Mouse (Mus musculus): ENCODE results near the gene Coro1c.

Gene Coro1c

DNA sequence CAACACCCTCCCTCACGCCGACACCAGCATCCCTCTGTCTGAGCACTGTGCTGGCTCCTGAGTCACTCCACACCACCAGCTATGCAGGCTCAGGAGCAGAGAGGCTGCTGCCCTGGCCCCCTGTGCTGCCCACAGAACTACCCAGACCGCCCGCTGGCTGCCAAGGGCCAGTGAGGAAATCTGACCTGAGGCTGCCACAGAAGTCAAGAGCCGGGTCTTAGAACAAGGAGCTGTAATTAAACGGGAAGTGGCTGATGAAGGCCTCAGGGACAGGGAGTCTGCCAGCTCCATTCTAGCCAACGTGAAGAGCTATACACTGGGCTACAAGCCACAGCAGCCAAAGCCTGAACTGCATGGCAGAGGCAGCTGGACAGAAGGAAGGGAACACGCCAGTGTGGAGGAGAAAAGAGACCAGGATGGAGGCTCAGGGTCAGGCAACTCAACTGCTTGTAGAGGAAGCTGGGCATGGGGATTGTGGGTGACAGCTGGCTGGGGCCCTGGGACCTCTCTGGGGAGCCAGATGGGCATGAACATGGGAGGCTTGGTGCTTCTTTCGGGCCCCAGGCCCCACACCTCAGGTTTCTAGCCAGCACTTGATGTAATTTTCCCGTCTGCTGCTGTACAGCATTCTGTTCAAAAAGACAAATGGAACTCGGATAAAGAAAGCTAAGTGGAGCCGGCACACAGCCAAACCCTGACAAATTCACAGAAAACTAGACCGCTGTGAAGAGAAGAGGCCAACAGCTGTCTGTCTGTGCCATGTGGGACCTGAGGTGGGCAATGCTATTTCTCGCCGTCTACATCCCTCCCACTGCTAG is 25.8 kb downstream of the Coro1c start:
- H3K27me3 ChIP-seq (ENCODE audit: control insufficient read depth, insufficient read depth, low read length, poor library complexity, severe bottlenecking), result no peaks in the 10 kb centered on the region
- no peak for DNase-seq (ENCODE audit: low read depth, low spot score)
- peaks cover 4% of the 10 kb centered on the region; the same call in 1 of the 2 replicates for H3K36me3 ChIP-seq (ENCODE audit: control insufficient read depth, insufficient read depth, low read length, poor library complexity, severe bottlenecking)

GRCm38 (mm10) chr5:113881136-113881535 is 27.4 kb downstream of the Coro1c start:
- Histone ChIP-seq H3K36me3 (ENCODE audit: control insufficient read depth, insufficient read depth, low read length, poor library complexity, severe bottlenecking) (peaks cover 4% of the 10 kb centered on the region; the same call in 1 of the 2 replicates), H3K27me3 (ENCODE audit: control insufficient read depth, insufficient read depth, low read length, poor library complexity, severe bottlenecking) (no peaks in the 10 kb centered on the region)
- DNase-seq (ENCODE audit: low read depth, low spot score), result no peak

- no peak for DNase-seq (ENCODE audit: low read depth, low spot score)
- H3K27me3 ChIP-seq (ENCODE audit: control insufficient read depth, insufficient read depth, low read length, poor library complexity, severe bottlenecking), result no peaks in the 10 kb centered on the region
- H3K36me3 ChIP-seq (ENCODE audit: control insufficient read depth, insufficient read depth, low read length, poor library complexity, severe bottlenecking), result peaks cover 4% of the 10 kb centered on the region; the same call in 1 of the 2 replicates
These were observed 29.5 kb downstream of the Coro1c start for GRCm38 (mm10) chr5:113878943-113879617.

DNA sequence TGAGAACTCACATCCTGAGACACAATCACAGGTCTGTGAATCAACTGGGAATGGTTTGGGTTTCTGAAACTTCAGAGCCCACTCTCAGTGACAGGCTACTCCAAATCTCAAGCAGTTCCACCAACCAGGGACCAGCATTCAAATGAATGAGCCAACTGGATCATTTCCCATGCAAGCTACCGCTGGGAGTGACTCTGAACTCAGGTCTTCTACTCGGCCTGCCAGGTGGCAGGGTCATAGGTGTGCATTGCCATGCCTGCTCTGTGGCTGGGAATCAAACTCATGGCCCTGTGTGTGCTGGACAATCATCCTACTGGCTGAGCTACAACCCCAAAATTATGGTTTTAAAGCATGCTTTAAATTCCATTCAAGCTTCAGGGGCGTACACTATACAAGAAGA is 31.0 kb downstream of the Coro1c start:
- no peaks in the 10 kb centered on the region for H3K27me3 ChIP-seq (ENCODE audit: control insufficient read depth, insufficient read depth, low read length, poor library complexity, severe bottlenecking)
- peaks cover 4% of the 10 kb centered on the region; the same call in 1 of the 2 replicates for H3K36me3 ChIP-seq (ENCODE audit: control insufficient read depth, insufficient read depth, low read length, poor library complexity, severe bottlenecking)
- DNase-seq (ENCODE audit: low read depth, low spot score), result no peak

- H3K27me3 ChIP-seq (ENCODE audit: control insufficient read depth, insufficient read depth, low read length, poor library complexity, severe bottlenecking), result no peaks in the 10 kb centered on the region
- no peak for DNase-seq (ENCODE audit: low read depth, low spot score)
- H3K36me3 ChIP-seq (ENCODE audit: control insufficient read depth, insufficient read depth, low read length, poor library complexity, severe bottlenecking), result peaks cover 4% of the 10 kb centered on the region; the same call in 1 of the 2 replicates
These were observed 32.4 kb downstream of the Coro1c start for GRCm38 (mm10) chr5:113876176-113876575.

- peaks cover 4% of the 10 kb centered on the region; the same call in 1 of the 2 replicates for H3K36me3 ChIP-seq (ENCODE audit: control insufficient read depth, insufficient read depth, low read length, poor library complexity, severe bottlenecking)
These were observed 32.9 kb downstream of the Coro1c start for GRCm38 (mm10) chr5:113875625-113876024.

GRCm38 (mm10) chr5:113874063-113875024 is 34.2 kb downstream of the Coro1c start:
- H3K36me3 ChIP-seq (ENCODE audit: control insufficient read depth, insufficient read depth, low read length, poor library complexity, severe bottlenecking), result no peaks in the 10 kb centered on the region
- no peaks in the 10 kb centered on the region for H3K27me3 ChIP-seq (ENCODE audit: control insufficient read depth, insufficient read depth, low read length, poor library complexity, severe bottlenecking)
- no peak for DNase-seq (ENCODE audit: low read depth, low spot score)

More at GRCm38 (mm10) chr5:113875625-113876024, 32.9 kb downstream of the Coro1c start:
- H3K27me3 ChIP-seq (ENCODE audit: control insufficient read depth, insufficient read depth, low read length, poor library complexity, severe bottlenecking), result no peaks in the 10 kb centered on the region
- no peak for DNase-seq (ENCODE audit: low read depth, low spot score)

GRCm38 (mm10) chr5:113872936-113873912 is 35.3 kb downstream of the Coro1c start:
- DNase-seq (ENCODE audit: low read depth, low spot score), result peak; percentile 22
- no peaks in the 10 kb centered on the region for H3K27me3 ChIP-seq (ENCODE audit: control insufficient read depth, insufficient read depth, low read length, poor library complexity, severe bottlenecking)
- H3K36me3 ChIP-seq (ENCODE audit: control insufficient read depth, insufficient read depth, low read length, poor library complexity, severe bottlenecking), result no peaks in the 10 kb centered on the region

- Histone ChIP-seq H3K36me3 (ENCODE audit: control insufficient read depth, insufficient read depth, low read length, poor library complexity, severe bottlenecking) (no peaks in the 10 kb centered on the region), H3K27me3 (ENCODE audit: control insufficient read depth, insufficient read depth, low read length, poor library complexity, severe bottlenecking) (no peaks in the 10 kb centered on the region)
- peak; percentile 33 for DNase-seq (ENCODE audit: low read depth, low spot score)
These were observed 36.5 kb downstream of the Coro1c start for GRCm38 (mm10) chr5:113871903-113872548.

DNA sequence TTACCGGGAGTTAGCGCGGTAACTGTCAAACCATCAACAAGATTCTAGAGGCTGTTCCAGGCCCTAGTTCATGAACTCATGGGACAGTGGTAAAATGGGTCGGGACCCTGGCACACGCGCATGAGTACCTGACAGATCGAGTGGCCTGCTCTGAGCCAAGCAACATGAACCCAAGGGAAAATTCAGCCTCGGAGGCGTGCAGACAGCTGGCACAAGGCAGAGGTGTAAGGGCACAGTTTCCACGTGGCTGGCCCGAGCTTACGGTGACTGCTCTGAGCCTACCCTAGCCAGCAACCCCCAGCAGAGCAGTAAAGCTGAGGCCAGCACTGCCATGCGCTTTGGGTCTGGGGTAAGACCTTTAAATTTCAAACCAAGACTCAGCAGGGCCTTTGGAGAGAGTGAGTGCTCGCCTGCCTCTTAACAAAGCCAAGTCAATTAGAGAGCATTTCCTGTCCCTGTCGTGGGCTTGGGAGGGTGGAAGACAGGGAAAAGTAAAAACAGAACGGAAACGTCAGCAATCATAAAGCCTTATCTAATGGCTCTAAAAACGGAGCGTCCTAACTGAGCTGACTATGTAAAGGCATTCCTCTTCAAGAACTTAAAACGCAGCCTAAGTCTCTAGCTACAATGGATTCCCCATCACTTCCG is 38.0 kb downstream of the Coro1c start:
- Histone ChIP-seq H3K36me3 (ENCODE audit: control insufficient read depth, insufficient read depth, low read length, poor library complexity, severe bottlenecking) (no peaks in the 10 kb centered on the region), H3K27me3 (ENCODE audit: control insufficient read depth, insufficient read depth, low read length, poor library complexity, severe bottlenecking) (no peaks in the 10 kb centered on the region)
- DNase-seq (ENCODE audit: low read depth, low spot score), result no peak

DNA sequence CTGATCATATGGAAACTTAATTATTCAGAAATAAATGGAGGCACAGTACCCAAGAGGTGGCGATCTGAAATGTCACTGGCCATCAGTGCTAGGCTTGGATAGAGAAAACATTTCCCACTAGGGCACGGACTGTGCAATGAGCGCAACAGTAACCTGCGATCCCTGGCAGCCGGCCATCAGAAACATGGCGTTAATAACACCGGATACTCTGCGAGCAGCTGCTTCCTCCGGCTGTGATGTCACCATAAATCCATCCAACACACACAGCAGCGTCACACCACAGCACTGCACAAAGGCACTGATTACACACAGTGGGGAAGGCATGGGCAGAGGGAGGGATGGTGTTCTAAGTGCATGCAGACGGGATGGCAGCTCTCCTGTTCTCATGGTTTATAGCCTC is 39.4 kb downstream of the Coro1c start:
- H3K27me3 ChIP-seq (ENCODE audit: control insufficient read depth, insufficient read depth, low read length, poor library complexity, severe bottlenecking), result no peaks in the 10 kb centered on the region
- DNase-seq (ENCODE audit: low read depth, low spot score), result peak; percentile 20
- H3K36me3 ChIP-seq (ENCODE audit: control insufficient read depth, insufficient read depth, low read length, poor library complexity, severe bottlenecking), result no peaks in the 10 kb centered on the region

GRCm38 (mm10) chr5:113864992-113865391 is 43.6 kb downstream of the Coro1c start:
- no peaks in the 10 kb centered on the region for H3K27me3 ChIP-seq (ENCODE audit: control insufficient read depth, insufficient read depth, low read length, poor library complexity, severe bottlenecking)
- no peak for DNase-seq (ENCODE audit: low read depth, low spot score)
- no peaks in the 10 kb centered on the region for H3K36me3 ChIP-seq (ENCODE audit: control insufficient read depth, insufficient read depth, low read length, poor library complexity, severe bottlenecking)

GRCm38 (mm10) chr5:113863994-113864393 is 44.6 kb downstream of the Coro1c start:
- no peaks in the 10 kb centered on the region for H3K27me3 ChIP-seq (ENCODE audit: control insufficient read depth, insufficient read depth, low read length, poor library complexity, severe bottlenecking)
- DNase-seq (ENCODE audit: low read depth, low spot score), result no peak
- H3K36me3 ChIP-seq (ENCODE audit: control insufficient read depth, insufficient read depth, low read length, poor library complexity, severe bottlenecking), result no peaks in the 10 kb centered on the region
